Mouse (Mus musculus) intestine, postnatal 0 days (tissue): ENCODE data around the gene Polq. TPM values are rescaled to one million over a fixed set of nuclear protein-coding genes. Genes with fewer than 3 reads are reported as not detected.

ENCODE experiments used
- ATAC-seq: fragments of 200-750 bp; cut with Nextera tagmentation; 2 replicates; pipeline ENCODE4 v1.8.0; 2017; ENCODE audit warnings: mild to moderate bottlenecking, moderate TSS enrichment, moderate library complexity
- H3K27ac ChIP-seq: fragments of 300-500 bp; sonication (generic); 2 replicates; pipeline ENCODE4 v1.5.1; 2014; ENCODE audit warnings: mild to moderate bottlenecking, low read depth, low read length, moderate library complexity
- H3K27me3 ChIP-seq: fragments of 300-500 bp; sonication (generic); replicated peaks from 2 replicates; pipeline ENCODE4 v1.6.1; 2014; ENCODE audit warnings: low read length, mixed read lengths; ENCODE audit not compliant: control insufficient read depth, insufficient read depth
- H3K36me3 ChIP-seq: fragments of 300-500 bp; sonication (generic); 2 replicates; pipeline ENCODE4 v1.6.1; 2014; ENCODE audit warnings: mild to moderate bottlenecking, moderate library complexity; ENCODE audit not compliant: control insufficient read depth, insufficient read depth
- H3K4me1 ChIP-seq: fragments of 300-500 bp; sonication (generic); replicated peaks from 2 replicates; pipeline ENCODE4 v1.6.1; 2014; ENCODE audit warnings: antibody characterized with exemption, low read length, mixed read lengths; ENCODE audit not compliant: control insufficient read depth, insufficient read depth
- H3K4me2 ChIP-seq: fragments of 300-500 bp; sonication (generic); replicated peaks from 2 replicates; pipeline ENCODE4 v1.6.1; 2014; ENCODE audit warnings: low read depth, mild to moderate bottlenecking, moderate library complexity
- H3K4me3 ChIP-seq: fragments of 300-500 bp; sonication (generic); 2 replicates; pipeline ENCODE4 v1.5.1; 2014; ENCODE audit warnings: low read depth, low read length
- H3K9ac ChIP-seq: fragments of 300-500 bp; sonication (generic); 2 replicates; pipeline ENCODE4 v1.6.1; 2014; ENCODE audit warnings: mild to moderate bottlenecking, low read depth, low read length
- H3K9me3 ChIP-seq: fragments of 300-500 bp; sonication (generic); 2 replicates; pipeline ENCODE4 v1.6.1; 2016; ENCODE audit warnings: mixed run types; ENCODE audit not compliant: control insufficient read depth
- CTCF ChIP-seq: sonication (generic); IDR thresholded peaks from 2 replicates; pipeline ENCODE4 v1.5.1; 2016; ENCODE audit warnings: low read depth, mild to moderate bottlenecking, control low read depth, antibody characterized with exemption, moderate library complexity
- WGBS: fragments of 180-500 bp; shearing (Covaris S2); extraction: QIAGEN DNeasy Blood & Tissue Kit; methylation state at CpG from one replicate; pipeline ENCODE4 v1.1.7; 2014; 5-methylcytosine and 5-hydroxymethylcytosine counted together
- polyA plus RNA-seq: library from polyadenylated mRNA; unstranded; fragments of >200 nt; fragmentation: Nextera tagmentation; extraction: Ambion mirVana; gene quantifications from 2 replicates; pipeline ENCODE4 v1.2.1, GENCODE M21; 2015

The Polq gene
- 1.1 and 1.4 TPM in 2 replicates for polyA plus RNA-seq

GRCm38 (mm10) chr16:37011061-37011921 lies at the start of gene Polq:
Gene Polq, plus strand, starts transcription at chr16:37011786.
- peak; percentile 93 for ATAC-seq
- peak within 1 kb of the TSS; percentile 48 for H3K9ac ChIP-seq
- H3K27ac ChIP-seq = no peak within 1 kb of the TSS
- 4% methylated on average over 30 of the region's 30 CpGs for WGBS
- H3K4me3 ChIP-seq = peak within 1 kb of the TSS; percentile 87
- no peaks in the 10 kb centered on the region for H3K27me3 ChIP-seq
- TF ChIP-seq CTCF = no peak
- peak within 1 kb of the TSS; percentile 98 for H3K4me2 ChIP-seq
- no peaks in the 10 kb centered on the region for H3K9me3 ChIP-seq
- no peaks in the 10 kb centered on the region for H3K36me3 ChIP-seq
- H3K4me1 ChIP-seq = 0 out of 2 replicates have a peak, but pooled peaks cover 6% of the 10 kb centered on the region

DNA sequence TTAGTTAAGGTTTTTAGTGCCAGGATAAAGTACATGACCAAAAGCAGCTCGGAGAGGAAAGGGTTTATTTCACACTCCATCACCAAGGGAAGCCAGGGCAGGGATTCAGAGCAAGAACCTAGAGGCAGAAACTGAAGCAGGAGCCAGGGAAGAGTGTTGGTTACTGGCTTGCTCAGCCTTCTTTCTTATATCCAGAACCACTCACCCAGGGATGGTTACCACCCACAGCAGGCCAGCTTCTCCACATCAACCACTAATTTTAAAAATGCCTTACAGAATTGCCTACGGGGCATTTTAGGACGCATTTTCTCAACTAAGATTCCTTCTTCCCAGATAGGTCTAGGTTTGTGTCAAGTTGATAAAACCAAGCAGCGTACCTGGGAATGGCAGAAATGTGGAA lies 48.2 kb upstream of the Polq start:
- H3K4me1 ChIP-seq = no peaks in the 10 kb centered on the region
- H3K9ac ChIP-seq = no peak overlapping the region
- no peaks in the 10 kb centered on the region for H3K36me3 ChIP-seq
- H3K27ac ChIP-seq = no peak overlapping the region
- H3K27me3 ChIP-seq = no peaks in the 10 kb centered on the region
- H3K4me3 ChIP-seq = no peak overlapping the region
- H3K9me3 ChIP-seq = no peaks in the 10 kb centered on the region
- 88% methylated on average over 4 of the region's 4 CpGs for WGBS
- H3K4me2 ChIP-seq = no peak overlapping the region
- TF ChIP-seq CTCF = no peak
- ATAC-seq = no peak

DNA sequence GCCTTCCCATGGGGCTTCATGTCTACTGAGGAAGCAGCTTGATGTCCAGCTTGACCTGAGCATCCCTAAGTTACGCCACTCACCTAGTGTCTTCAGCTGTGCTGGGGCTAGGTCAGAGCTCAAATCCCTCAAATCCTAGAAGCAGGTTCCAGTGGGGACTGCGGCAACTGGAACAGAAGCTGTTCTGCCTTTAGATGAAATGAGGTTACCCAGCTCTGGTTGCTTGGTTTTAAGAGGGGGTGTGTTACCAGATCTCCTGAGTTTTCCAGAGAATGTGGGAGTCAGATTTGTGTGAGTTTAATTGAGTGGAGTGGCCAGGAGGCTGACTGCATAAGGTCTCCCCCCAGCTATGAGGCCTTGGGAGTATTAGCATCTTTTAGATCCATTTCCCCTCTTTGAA lies 32.5 kb upstream of the Polq start:
- Histone ChIP-seq H3K9ac (no peak overlapping the region), H3K36me3 (no peaks in the 10 kb centered on the region), H3K4me1 (no peaks in the 10 kb centered on the region), H3K4me3 (no peak overlapping the region), H3K27me3 (no peaks in the 10 kb centered on the region), H3K27ac (no peak overlapping the region), H3K9me3 (no peaks in the 10 kb centered on the region), H3K4me2 (no peak overlapping the region)
- no peak for TF ChIP-seq CTCF
- 93% methylated on average over 2 of the region's 2 CpGs for WGBS
- no peak for ATAC-seq

GRCm38 (mm10) chr16:36983796-36984195 lies 27.8 kb upstream of the Polq start:
- H3K27ac ChIP-seq = no peak overlapping the region
- no peaks in the 10 kb centered on the region for H3K27me3 ChIP-seq
- no peak overlapping the region for H3K4me3 ChIP-seq
- no peaks in the 10 kb centered on the region for H3K9me3 ChIP-seq
- no peak for TF ChIP-seq CTCF
- no peak for ATAC-seq
- H3K36me3 ChIP-seq = no peaks in the 10 kb centered on the region
- no peak overlapping the region for H3K9ac ChIP-seq
- 77% methylated on average over 1 of the region's 1 CpGs for whole genome bisulfite sequencing
- no peak overlapping the region for H3K4me2 ChIP-seq
- no peaks in the 10 kb centered on the region for H3K4me1 ChIP-seq

GRCm38 (mm10) chr16:36985636-36986042 lies 25.9 kb upstream of the Polq start:
- no peak overlapping the region for H3K9ac ChIP-seq
- H3K4me2 ChIP-seq = no peak overlapping the region
- H3K4me1 ChIP-seq = no peaks in the 10 kb centered on the region
- no peak for TF ChIP-seq CTCF
- no peak for ATAC-seq
- H3K4me3 ChIP-seq = no peak overlapping the region
- H3K36me3 ChIP-seq = no peaks in the 10 kb centered on the region
- no peak overlapping the region for H3K27ac ChIP-seq
- no peaks in the 10 kb centered on the region for H3K27me3 ChIP-seq
- H3K9me3 ChIP-seq = no peaks in the 10 kb centered on the region
- WGBS = 65% methylated on average over 5 of the region's 5 CpGs

DNA sequence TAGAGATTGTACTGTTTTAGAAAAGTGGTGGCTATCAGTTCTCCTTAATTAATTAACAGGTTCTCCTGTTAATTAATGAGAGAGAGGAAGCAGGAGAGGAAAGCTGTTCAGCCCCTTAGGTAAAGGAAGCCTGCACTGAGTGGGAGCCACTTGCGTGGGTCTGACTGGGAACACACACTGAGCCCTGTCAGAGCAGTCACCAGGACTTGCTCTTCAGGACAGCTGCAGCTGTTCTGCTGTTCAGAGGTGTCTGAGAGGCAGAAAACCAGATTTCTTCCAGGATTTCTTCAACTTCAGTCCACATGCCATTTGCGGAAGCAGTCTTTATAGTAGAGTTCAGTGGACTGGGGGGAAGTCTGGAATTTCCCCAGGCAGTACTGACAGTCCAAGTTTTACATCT lies 24.2 kb upstream of the Polq start:
- no peak overlapping the region for H3K4me2 ChIP-seq
- no peaks in the 10 kb centered on the region for H3K9me3 ChIP-seq
- no peak overlapping the region for H3K27ac ChIP-seq
- no peak overlapping the region for H3K4me3 ChIP-seq
- no peaks in the 10 kb centered on the region for H3K27me3 ChIP-seq
- TF ChIP-seq CTCF = no peak
- WGBS = 85% methylated on average over 2 of the region's 2 CpGs
- no peaks in the 10 kb centered on the region for H3K36me3 ChIP-seq
- H3K4me1 ChIP-seq = no peaks in the 10 kb centered on the region
- ATAC-seq = no peak
- H3K9ac ChIP-seq = no peak overlapping the region
